Mouse (Mus musculus) liver, embryonic 14.5 days (tissue): Measurements from ENCODE around the gene Olfr469. TPM values are rescaled to one million over a fixed set of nuclear protein-coding genes. Genes with fewer than 3 reads are reported as not detected.

Experiments used
- ATAC-seq: fragments of 200-750 bp; cut with Nextera tagmentation; 2 replicates; pipeline ENCODE4 v1.8.0; 2017; ENCODE audit warnings: moderate number of reproducible peaks, mild to moderate bottlenecking, moderate library complexity; ENCODE audit not compliant: insufficient read depth
- DNase-seq, 3 experiments: peaks; one replicate each; pipeline ENCODE4 v3.0.0-alpha.2; 2012 to 2013; ENCODE audit warnings: low read depth in 3 of 3, low spot score in 3 of 3
- H3K27ac ChIP-seq: fragments of 300-500 bp; sonication (generic); 2 replicates; pipeline ENCODE4 v1.5.1; 2014; ENCODE audit warnings: moderate library complexity, mild to moderate bottlenecking, control low read depth, inconsistent platforms
- H3K27me3 ChIP-seq: fragments of 300-500 bp; sonication (generic); 2 replicates; pipeline ENCODE4 v1.6.1; 2014; ENCODE audit warnings: mild to moderate bottlenecking, low read length, moderate library complexity; ENCODE audit not compliant: control insufficient read depth, insufficient read depth
- H3K36me3 ChIP-seq: fragments of 300-500 bp; sonication (generic); replicated peaks from 2 replicates; pipeline ENCODE4 v1.6.1; 2014; ENCODE audit warnings: low read depth; ENCODE audit not compliant: control insufficient read depth, insufficient read depth
- H3K4me1 ChIP-seq, 2 experiments: fragments of 200-500 bp in 1 of 2; fragments of 300-500 bp in 1 of 2; sonication (generic) in 1 of 2; replicated peaks; 2 replicates each; pipeline ENCODE4 v1.6.1; 2012 to 2014; ENCODE audit warnings: antibody characterized with exemption in 1 of 2, inconsistent platforms in 1 of 2, low read length in 1 of 2; ENCODE audit not compliant: control insufficient read depth in 2 of 2, insufficient read depth in 2 of 2
- H3K4me2 ChIP-seq: fragments of 300-500 bp; sonication (generic); 2 replicates; pipeline ENCODE4 v1.6.1; 2014; ENCODE audit warnings: low read depth, mild to moderate bottlenecking, control low read depth, moderate library complexity
- H3K4me3 ChIP-seq, 2 experiments: fragments of 200-500 bp in 1 of 2; fragments of 300-500 bp in 1 of 2; sonication (generic) in 1 of 2; 2 replicates each; pipeline ENCODE4 v1.5.1; 2012 to 2014; ENCODE audit warnings: low read depth in 2 of 2, low read length in 2 of 2, mild to moderate bottlenecking in 2 of 2, control low read depth in 1 of 2, inconsistent platforms in 1 of 2, moderate library complexity in 1 of 2; ENCODE audit not compliant: insufficient read depth in 1 of 2
- H3K9ac ChIP-seq: fragments of 300-500 bp; sonication (generic); replicated peaks from 2 replicates; pipeline ENCODE4 v1.6.1; 2014; ENCODE audit warnings: mild to moderate bottlenecking, control low read depth, moderate library complexity
- H3K9me3 ChIP-seq: fragments of 300-500 bp; sonication (generic); 2 replicates; pipeline ENCODE4 v1.6.1; 2016; ENCODE audit warnings: low read length, mixed read lengths; ENCODE audit not compliant: control insufficient read depth
- CTCF ChIP-seq: IDR thresholded peaks from 2 replicates; pipeline ENCODE4 v1.5.1; 2016; ENCODE audit warnings: antibody characterized with exemption, low read depth, control low read depth
- EP300 ChIP-seq: IDR thresholded peaks from 2 replicates; pipeline ENCODE4 v1.6.1; 2016; ENCODE audit warnings: antibody characterized with exemption, low read depth
- WGBS: fragments of 180-500 bp; shearing (Covaris S2); extraction: QIAGEN DNeasy Blood & Tissue Kit; methylation state at CpG from one replicate; pipeline ENCODE4 v1.1.7; 2014; ENCODE audit not compliant: insufficient replicate concordance; 5-methylcytosine and 5-hydroxymethylcytosine counted together
- polyA plus RNA-seq, 2 experiments: library from polyadenylated mRNA; depleted of rRNA in 1 of 2; stranded (reverse) in 1 of 2; unstranded in 1 of 2; fragments of >200 nt; fragmentation: Nextera tagmentation in 1 of 2; extraction: Ambion mirVana in 1 of 2; gene quantifications; 2 replicates each; pipeline versions ENCODE4 v1.2.1 to v1.2.3; 2012 to 2014

Gene Olfr469
- polyA plus RNA-seq, 2 experiments = not detected

- Histone ChIP-seq H3K27me3 (no peaks in the 10 kb centered on the region), H3K36me3 (no peaks in the 10 kb centered on the region), H3K4me2 (no peak overlapping the region), H3K9me3 (no peaks in the 10 kb centered on the region), H3K4me1 (no peaks in the 10 kb centered on the region), H3K27ac (no peak overlapping the region), H3K4me3 (no peak overlapping the region), H3K9ac (no peak overlapping the region)
- DNase-seq (no peak), ATAC-seq (no peak)
- 38% methylated on average over 1 of the region's 1 CpGs for WGBS
- TF ChIP-seq EP300 (no peak), CTCF (no peak)
Measured at GRCm38 (mm10) chr7:107778216-107778615, 47.1 kb downstream of the Olfr469 start.

DNA sequence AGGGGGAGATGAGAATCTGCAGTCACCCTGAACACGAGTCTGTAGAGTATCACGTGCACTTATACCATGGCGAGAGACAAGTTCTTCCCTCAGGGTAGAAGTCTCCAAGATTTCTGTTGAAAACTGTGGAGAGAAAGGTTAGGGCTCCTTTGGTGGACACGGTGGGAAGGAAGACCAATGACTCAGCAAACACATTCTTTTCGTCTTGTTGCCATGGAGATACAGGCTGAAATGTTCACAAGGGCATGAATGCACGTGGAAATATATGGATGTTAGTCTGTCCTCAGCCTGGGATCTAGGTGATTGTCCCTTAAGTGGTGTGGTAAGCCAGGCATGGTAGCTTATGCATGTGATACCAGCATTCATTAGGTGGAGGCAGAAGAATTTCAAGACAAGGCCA is 54.5 kb downstream of the Olfr469 start:
- H3K36me3 ChIP-seq = no peaks in the 10 kb centered on the region
- ATAC-seq (no peak), DNase-seq (no peak)
- WGBS = 57% methylated on average over 6 of the region's 6 CpGs
- H3K27me3 ChIP-seq = no peaks in the 10 kb centered on the region
- no peaks in the 10 kb centered on the region for H3K9me3 ChIP-seq
- H3K4me1 ChIP-seq = no peaks in the 10 kb centered on the region
- TF ChIP-seq EP300 = no peak
- no peak overlapping the region for H3K4me2 ChIP-seq
- no peak overlapping the region for H3K9ac ChIP-seq
- H3K4me3 ChIP-seq = no peak overlapping the region
- no peak overlapping the region for H3K27ac ChIP-seq

Other genes starting within 250 kb of the Olfr469 start
- gene Ppfibp2, start 230.3 kb downstream of the Olfr469 start, polyA plus RNA-seq (2012; rRNA removed) = 2.2 and 2.5 TPM in 2 replicates
- 3.1 and 3.5 TPM in 2 replicates for gene Ppfibp2, start 230.3 kb downstream of the Olfr469 start, polyA plus RNA-seq (2014; fragmentation: Nextera tagmentation; extraction: Ambion mirVana)
- not detected in 2 replicates for gene 5330417H12Rik, start 200.4 kb downstream of the Olfr469 start, polyA plus RNA-seq (2012; rRNA removed)
- gene 5330417H12Rik, start 200.4 kb downstream of the Olfr469 start, polyA plus RNA-seq (2014; fragmentation: Nextera tagmentation; extraction: Ambion mirVana) = not detected in 2 replicates
- gene Cyb5r2, start 67.5 kb downstream of the Olfr469 start, polyA plus RNA-seq (2012; rRNA removed) = 0.02 and 0.09 TPM in 2 replicates
- 0.04 TPM in 1 of 2 replicates, not detected in the other for gene Cyb5r2, start 67.5 kb downstream of the Olfr469 start, polyA plus RNA-seq (2014; fragmentation: Nextera tagmentation; extraction: Ambion mirVana)
- gene Ovch2, start 24.3 kb downstream of the Olfr469 start, polyA plus RNA-seq (2012; rRNA removed) = not detected in 2 replicates
- gene Ovch2, start 24.3 kb downstream of the Olfr469 start, polyA plus RNA-seq (2014; fragmentation: Nextera tagmentation; extraction: Ambion mirVana) = not detected in 2 replicates
- not detected in 2 replicates for gene Olfr467, start 13.3 kb downstream of the Olfr469 start, polyA plus RNA-seq (2012; rRNA removed)
- gene Olfr467, start 13.3 kb downstream of the Olfr469 start, polyA plus RNA-seq (2014; fragmentation: Nextera tagmentation; extraction: Ambion mirVana) = not detected in 2 replicates
- gene Olfr470, start 21.9 kb upstream of the Olfr469 start, polyA plus RNA-seq (2012; rRNA removed) = not detected in 2 replicates
- gene Olfr470, start 21.9 kb upstream of the Olfr469 start, polyA plus RNA-seq (2014; fragmentation: Nextera tagmentation; extraction: Ambion mirVana) = not detected in 2 replicates
- not detected in 2 replicates for gene Olfr472, start 72.4 kb upstream of the Olfr469 start, polyA plus RNA-seq (2012; rRNA removed)
- not detected in 2 replicates for gene Olfr472, start 72.4 kb upstream of the Olfr469 start, polyA plus RNA-seq (2014; fragmentation: Nextera tagmentation; extraction: Ambion mirVana)
- not detected in 2 replicates for gene Olfr473, start 104.9 kb upstream of the Olfr469 start, polyA plus RNA-seq (2012; rRNA removed)
- gene Olfr473, start 104.9 kb upstream of the Olfr469 start, polyA plus RNA-seq (2014; fragmentation: Nextera tagmentation; extraction: Ambion mirVana) = not detected in 2 replicates
- gene Olfr474, start 129.1 kb upstream of the Olfr469 start, polyA plus RNA-seq (2012; rRNA removed) = not detected in 2 replicates
- gene Olfr474, start 129.1 kb upstream of the Olfr469 start, polyA plus RNA-seq (2014; fragmentation: Nextera tagmentation; extraction: Ambion mirVana) = not detected in 2 replicates
- gene Olfr476, start 139.3 kb upstream of the Olfr469 start, polyA plus RNA-seq (2012; rRNA removed) = not detected in 2 replicates
- gene Olfr476, start 139.3 kb upstream of the Olfr469 start, polyA plus RNA-seq (2014; fragmentation: Nextera tagmentation; extraction: Ambion mirVana) = not detected in 2 replicates
- not detected in 2 replicates for gene Olfr477, start 161.2 kb upstream of the Olfr469 start, polyA plus RNA-seq (2012; rRNA removed)
- gene Olfr477, start 161.2 kb upstream of the Olfr469 start, polyA plus RNA-seq (2014; fragmentation: Nextera tagmentation; extraction: Ambion mirVana) = not detected in 2 replicates
- not detected in 2 replicates for gene Olfr478, start 208.4 kb upstream of the Olfr469 start, polyA plus RNA-seq (2012; rRNA removed)
- gene Olfr478, start 208.4 kb upstream of the Olfr469 start, polyA plus RNA-seq (2014; fragmentation: Nextera tagmentation; extraction: Ambion mirVana) = not detected in 2 replicates
- gene Olfr479, start 225.2 kb upstream of the Olfr469 start, polyA plus RNA-seq (2012; rRNA removed) = not detected in 2 replicates
- not detected in 2 replicates for gene Olfr479, start 225.2 kb upstream of the Olfr469 start, polyA plus RNA-seq (2014; fragmentation: Nextera tagmentation; extraction: Ambion mirVana)
- not detected in 2 replicates for gene Olfr480, start 241.8 kb upstream of the Olfr469 start, polyA plus RNA-seq (2012; rRNA removed)
- not detected in 2 replicates for gene Olfr480, start 241.8 kb upstream of the Olfr469 start, polyA plus RNA-seq (2014; fragmentation: Nextera tagmentation; extraction: Ambion mirVana)